In the genomic region with DNA sequence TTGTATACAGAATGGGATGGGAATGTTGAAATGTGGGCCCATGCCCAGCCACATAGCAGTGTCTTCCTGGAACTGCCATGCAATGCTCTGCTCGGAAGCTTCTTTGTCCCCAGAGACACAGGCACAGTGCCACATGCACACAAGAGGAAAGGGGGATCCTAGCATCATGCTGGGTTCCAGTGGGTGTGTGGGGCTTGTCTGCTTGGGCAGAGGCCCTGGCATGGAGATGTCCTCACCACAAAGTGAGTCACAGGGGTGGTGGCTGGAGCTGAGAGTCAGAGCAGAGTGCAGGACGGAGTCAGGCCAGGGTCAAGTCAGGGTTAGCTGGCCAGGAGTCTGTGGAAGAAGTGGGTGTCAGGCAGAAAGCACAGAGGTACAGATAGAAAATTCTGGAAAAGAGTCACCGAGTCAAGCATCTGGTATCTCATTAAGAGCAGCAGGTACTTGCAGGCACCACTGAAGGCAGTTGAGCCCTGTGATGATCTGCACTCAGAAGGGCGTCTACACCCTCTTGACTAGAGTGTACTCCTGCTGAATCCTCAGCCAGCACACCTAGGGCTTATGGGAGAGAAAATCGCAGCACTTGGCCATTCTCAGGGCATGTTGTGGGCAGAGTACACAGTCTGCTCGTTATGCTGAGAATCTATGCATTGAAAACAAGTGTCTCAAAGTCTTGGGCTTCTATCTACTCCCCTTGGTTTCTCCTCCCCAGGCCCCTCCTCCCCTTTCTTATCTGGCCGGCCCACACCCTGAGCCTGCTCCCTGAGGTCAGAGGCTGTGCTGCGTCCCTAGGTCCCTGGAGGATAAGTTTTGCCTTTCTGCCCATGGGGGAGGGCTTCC, we compare ENCODE assay signal across 8 mouse cellular contexts.
DNase-seq lines count a peak whose midpoint lies in the region; ATAC-seq and TF ChIP-seq lines count a peak whose summit lies in the region.
"Had no signal": no experiment of that assay in that cellular context is flagged by ENCODE, and none has a peak within 500 bp of the region (broad histone marks: within the 10 kb centered on the region; RNA-seq: fewer than 3 reads in every experiment).

No protein-coding gene starts in this region.

- 64% methylated on average over 8 of the region's 8 CpGs for WGBS in embryonic facial prominence, embryonic 13.5 days
- WGBS in limb, embryonic 13.5 days, result 66% methylated on average over 8 of the region's 8 CpGs

- no peaks in the 10 kb centered on the region for H3K9me3 ChIP-seq in embryonic facial prominence, embryonic 13.5 days
- H3K9me3 ChIP-seq in limb, embryonic 13.5 days, result no peaks in the 10 kb centered on the region
- H3K9me3 ChIP-seq: embryonic facial prominence, embryonic 15.5 days had no signal

- TF ChIP-seq POLR2A in testis, adult 2 months (IDR thresholded peaks at IDR 0.05; ENCODE audit: control insufficient read depth, low read depth, low read length), result no peak

- H3K4me1 ChIP-seq in testis, adult 2 months (ENCODE audit: control insufficient read depth, insufficient read depth, low read length), result peaks cover 10% of the 10 kb centered on the region
- peaks cover 58% of the 10 kb centered on the region for H3K4me1 ChIP-seq in embryonic facial prominence, embryonic 13.5 days
- peaks cover 49% of the 10 kb centered on the region for H3K4me1 ChIP-seq in limb, embryonic 13.5 days

- no peak for DNase-seq in testis, postnatal 14 days (ENCODE audit: low spot score)
- DNase-seq in yolk sac, embryonic 10.5 days (ENCODE audit: low spot score), result peak; percentile 64
- DNase-seq in cerebellum, adult 9-10 months, result no peak
- no peak for DNase-seq in frontal cortex, postnatal 25 days (ENCODE audit: low spot score in 2 of 2)

- peak; percentile 43; the same call in 1 of the 2 replicates for ATAC-seq in embryonic facial prominence, embryonic 13.5 days (ENCODE audit: insufficient number of reproducible peaks, insufficient read depth, low FRiP score, low TSS enrichment, low read depth)
- peak; percentile 30 for ATAC-seq in limb, embryonic 13.5 days (ENCODE audit: low FRiP score, low read depth)

- no peaks in the 10 kb centered on the region for H3K27me3 ChIP-seq in testis, adult 2 months (ENCODE audit: control insufficient read depth, insufficient read depth, low read length)
- H3K27me3 ChIP-seq in embryonic facial prominence, embryonic 13.5 days, result no peaks in the 10 kb centered on the region
- 0 out of 2 replicates have a peak, but pooled peaks cover 7% of the 10 kb centered on the region for H3K27me3 ChIP-seq in limb, embryonic 13.5 days
- H3K27me3 ChIP-seq: embryonic facial prominence, embryonic 15.5 days had no signal

- H3K4me2 ChIP-seq in embryonic facial prominence, embryonic 13.5 days, result no peak overlapping the region
- no peak overlapping the region for H3K4me2 ChIP-seq in limb, embryonic 13.5 days (replicated peaks)
- H3K4me2 ChIP-seq: embryonic facial prominence, embryonic 15.5 days had no signal

- no peak for TF ChIP-seq CTCF in testis, adult 2 months (IDR thresholded peaks at IDR 0.05; ENCODE audit: control insufficient read depth, insufficient read depth, insufficient replicate concordance, low read depth, low read length)

- no peak overlapping the region for H3K9ac ChIP-seq in embryonic facial prominence, embryonic 13.5 days
- H3K9ac ChIP-seq in limb, embryonic 13.5 days, result no peak overlapping the region
- H3K9ac ChIP-seq: embryonic facial prominence, embryonic 15.5 days had no signal

- no peaks in the 10 kb centered on the region for H3K36me3 ChIP-seq in testis, adult 2 months (ENCODE audit: control insufficient read depth, insufficient read depth, low read length)
- no peaks in the 10 kb centered on the region for H3K36me3 ChIP-seq in embryonic facial prominence, embryonic 13.5 days
- no peaks in the 10 kb centered on the region for H3K36me3 ChIP-seq in limb, embryonic 13.5 days
- H3K36me3 ChIP-seq: embryonic facial prominence, embryonic 15.5 days had no signal

- H3K4me3 ChIP-seq in testis, adult 2 months (ENCODE audit: control insufficient read depth, low read depth, low read length), result peak overlapping the region; percentile 44
- H3K4me3 ChIP-seq in embryonic facial prominence, embryonic 13.5 days, result no peak overlapping the region
- H3K4me3 ChIP-seq in limb, embryonic 13.5 days, result no peak overlapping the region
- H3K4me3 ChIP-seq: embryonic facial prominence, embryonic 15.5 days had no signal

- no peak overlapping the region for H3K27ac ChIP-seq in testis, adult 2 months (ENCODE audit: control insufficient read depth, insufficient read depth, low read depth, low read length)
- H3K27ac ChIP-seq in embryonic facial prominence, embryonic 13.5 days, result no peak overlapping the region
- no peak overlapping the region for H3K27ac ChIP-seq in limb, embryonic 13.5 days
- H3K27ac ChIP-seq: embryonic facial prominence, embryonic 15.5 days had no signal
